Mouse (Mus musculus) lung, postnatal 14 days (tissue): ENCODE data around the gene Slc22a30.
"Not testable (repeated sequence)": the region's sequence is repeated elsewhere in the genome, so short reads cannot be mapped to it uniquely, and the experiment has no call there.

Source experiments
- DNase-seq: peaks from one replicate; pipeline ENCODE4 v3.0.0; 2021

Slc22a30 gene

DNA sequence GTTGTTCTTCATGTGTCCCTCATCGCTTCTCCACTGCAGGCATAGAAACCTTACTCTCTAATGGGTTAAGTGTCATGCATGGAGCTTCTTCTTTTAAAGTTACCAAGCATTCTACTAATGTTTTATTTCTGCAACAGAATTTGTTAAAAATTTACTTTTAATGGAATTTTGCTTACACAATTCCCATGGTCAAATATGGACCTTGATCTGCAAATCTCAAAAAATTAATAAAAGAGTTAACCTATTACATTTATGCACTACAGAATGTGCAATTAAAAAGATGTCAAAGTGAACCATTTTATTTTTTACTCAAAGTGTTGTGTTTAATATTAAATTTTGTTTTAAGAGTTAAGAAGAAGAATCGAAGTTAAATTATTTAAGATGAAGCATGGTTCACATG, at the start of gene Slc22a30:
Gene Slc22a30 (minus strand): TSS at position 101 of the 400 bp plus-strand sequence.
- DNase-seq, result not testable (repeated sequence)

DNA sequence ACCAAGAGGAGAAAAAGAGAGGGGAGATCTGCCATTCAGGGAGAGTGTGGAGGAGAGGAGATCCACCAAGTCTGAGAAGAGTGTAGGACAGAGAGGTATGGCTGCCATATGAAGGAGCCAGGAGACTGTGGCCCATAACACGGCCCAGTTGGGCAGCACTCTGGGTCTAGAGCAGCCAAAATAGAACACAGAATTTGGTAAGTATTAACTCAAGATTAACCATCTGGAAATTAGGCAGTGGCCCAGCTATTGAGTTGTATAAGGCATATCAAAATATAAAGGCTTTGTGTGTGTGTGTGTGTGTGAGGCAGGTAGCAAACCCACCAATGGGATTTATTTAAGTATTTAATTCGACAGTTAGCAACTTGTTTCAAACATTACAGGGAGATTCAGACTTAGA, 43.4 kb upstream of the Slc22a30 start:
- DNase-seq, result no peak

DNA sequence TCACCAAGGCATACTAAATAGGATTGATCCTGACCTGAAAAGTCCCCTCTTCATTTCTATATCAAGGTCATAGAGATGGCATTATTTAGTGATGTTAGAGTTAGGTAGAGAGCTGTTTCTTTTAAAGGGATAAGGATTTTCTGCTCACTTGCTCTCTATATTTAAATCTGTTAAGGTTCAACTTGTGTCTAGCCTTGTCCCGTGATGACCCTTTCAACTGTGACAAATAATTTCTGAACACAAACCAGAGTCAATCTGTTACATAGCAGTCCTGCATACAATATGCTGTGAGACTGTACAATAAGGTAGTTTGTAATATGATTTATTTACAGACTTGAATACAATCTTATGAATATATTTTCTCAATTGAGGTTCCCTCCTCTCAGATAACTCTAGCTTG, 42.6 kb upstream of the Slc22a30 start:
- no peak for DNase-seq

DNA sequence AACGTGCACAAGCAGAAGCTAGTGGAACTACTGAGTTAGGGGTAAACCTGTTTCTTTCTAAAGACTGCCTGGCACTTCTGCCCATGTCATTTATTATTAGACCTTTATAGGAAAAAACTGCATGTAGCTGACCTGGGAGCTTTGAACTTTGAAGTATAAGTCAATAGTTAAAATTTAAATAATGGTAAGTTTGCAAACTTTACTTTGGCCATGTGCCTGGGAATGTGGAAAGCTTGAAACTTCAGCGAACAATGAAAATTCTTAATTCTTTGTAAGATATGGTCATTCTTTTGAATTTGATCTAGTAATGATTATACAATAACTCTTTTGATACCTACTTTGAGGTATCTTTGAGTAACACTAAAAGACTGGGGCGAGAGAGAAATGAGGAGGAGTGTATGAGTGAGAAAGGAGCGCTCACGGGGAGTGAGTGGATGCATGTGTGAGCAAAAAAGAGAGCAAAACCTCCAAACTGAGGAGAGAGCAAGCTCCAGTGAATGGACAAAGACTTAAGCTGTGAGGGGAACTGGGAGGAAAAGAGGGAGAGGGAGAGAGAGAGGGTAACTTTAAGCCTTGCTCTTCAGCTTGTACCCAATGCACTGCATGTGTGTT, 26.2 kb upstream of the Slc22a30 start:
- DNase-seq, result no peak

DNA sequence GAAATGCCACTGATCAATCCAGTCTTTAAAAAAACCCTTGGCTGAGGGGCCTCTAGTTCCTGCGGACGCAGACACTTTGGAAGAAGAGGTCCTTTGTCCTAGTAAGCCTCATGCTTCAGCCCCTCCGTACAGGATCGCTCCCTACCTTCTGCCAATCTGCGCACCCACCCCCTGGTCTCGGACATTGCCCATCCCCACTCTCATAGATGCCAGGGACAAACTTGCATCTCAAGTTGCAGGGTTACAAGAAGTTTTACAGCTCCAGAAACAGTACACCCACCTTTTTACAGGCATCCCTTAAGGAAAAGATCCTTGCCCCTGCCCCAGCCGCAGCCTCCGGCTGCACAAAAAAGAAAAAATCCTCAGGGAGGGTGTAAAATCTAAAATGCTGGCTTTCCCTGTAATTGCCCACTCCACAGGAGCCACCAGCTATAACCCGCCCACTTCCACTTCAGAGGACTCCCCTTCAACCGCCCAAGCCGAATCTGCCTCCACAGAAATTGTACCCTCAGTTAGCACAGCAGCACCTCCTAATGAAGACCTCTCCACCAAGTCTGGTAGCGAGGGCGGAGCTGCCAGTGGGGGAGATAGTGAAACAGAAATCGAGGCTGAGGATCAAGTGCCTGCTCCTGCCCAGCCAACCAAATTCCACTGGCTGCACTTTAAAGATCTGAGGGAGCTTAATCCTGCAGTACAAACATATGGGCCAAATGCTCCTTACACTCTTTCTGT, 2.5 kb upstream of the Slc22a30 start:
- DNase-seq, result not testable (repeated sequence)
